Mouse (Mus musculus) limb, embryonic 11.5 days (tissue): Measurements from ENCODE around the gene Dab2ip. TPM values are rescaled to one million over a fixed set of nuclear protein-coding genes. Genes with fewer than 3 reads are reported as not detected.
A peak's percentile ranks its signal among the peaks of the same experiment; 100 is the strongest.

Source experiments
- ATAC-seq: fragments of 200-750 bp; cut with Nextera tagmentation; 2 replicates; pipeline ENCODE4 v1.8.0; 2017; ENCODE audit warnings: low read depth; ENCODE audit not compliant: insufficient number of reproducible peaks, low FRiP score, low TSS enrichment
- DNase-seq: peaks from one replicate; pipeline ENCODE4 v3.0.0-alpha.2; 2015; ENCODE audit warnings: low spot score
- H3K27ac ChIP-seq: fragments of 300-500 bp; sonication (generic); replicated peaks from 2 replicates; pipeline ENCODE4 v1.5.1; 2014; ENCODE audit warnings: low read depth, mild to moderate bottlenecking, low read length
- H3K27me3 ChIP-seq: fragments of 300-500 bp; sonication (generic); 2 replicates; pipeline ENCODE4 v1.6.1; 2014; ENCODE audit warnings: mild to moderate bottlenecking, low read length, mixed read lengths; ENCODE audit not compliant: control insufficient read depth, insufficient read depth
- H3K36me3 ChIP-seq: fragments of 300-500 bp; sonication (generic); 2 replicates; pipeline ENCODE4 v1.6.1; 2014; ENCODE audit warnings: mild to moderate bottlenecking, low read length, moderate library complexity, mixed read lengths; ENCODE audit not compliant: control insufficient read depth, insufficient read depth
- H3K4me1 ChIP-seq: fragments of 300-500 bp; sonication (generic); 2 replicates; pipeline ENCODE4 v1.6.1; 2014; ENCODE audit warnings: low read length, mixed read lengths; ENCODE audit not compliant: control insufficient read depth, insufficient read depth
- H3K4me2 ChIP-seq: fragments of 300-500 bp; sonication (generic); 2 replicates; pipeline ENCODE4 v1.6.1; 2014; ENCODE audit warnings: low read depth, mild to moderate bottlenecking, moderate library complexity; ENCODE audit not compliant: severe bottlenecking
- H3K4me3 ChIP-seq: fragments of 300-500 bp; sonication (generic); 2 replicates; pipeline ENCODE4 v1.5.1; 2014; ENCODE audit warnings: low read depth, low read length
- H3K9ac ChIP-seq: fragments of 300-500 bp; sonication (generic); 2 replicates; pipeline ENCODE4 v1.6.1; 2014; ENCODE audit warnings: mild to moderate bottlenecking, low read length
- H3K9me3 ChIP-seq: fragments of 300-500 bp; sonication (generic); 2 replicates; pipeline ENCODE4 v1.6.1; 2016; ENCODE audit warnings: low read length; ENCODE audit not compliant: control insufficient read depth
- WGBS: fragments of 180-500 bp; shearing (Covaris S2); extraction: QIAGEN DNeasy Blood & Tissue Kit; methylation state at CpG from one replicate; pipeline ENCODE4 v1.1.7; 2014; 5-methylcytosine and 5-hydroxymethylcytosine counted together
- polyA plus RNA-seq: library from polyadenylated mRNA; unstranded; fragments of >200 nt; fragmentation: Nextera tagmentation; extraction: Ambion mirVana; gene quantifications from 2 replicates; pipeline ENCODE4 v1.2.1, GENCODE M21; 2014

Dab2ip gene
- polyA plus RNA-seq, 1 experiment from 2014 or later, result 53.9 TPM

DNA sequence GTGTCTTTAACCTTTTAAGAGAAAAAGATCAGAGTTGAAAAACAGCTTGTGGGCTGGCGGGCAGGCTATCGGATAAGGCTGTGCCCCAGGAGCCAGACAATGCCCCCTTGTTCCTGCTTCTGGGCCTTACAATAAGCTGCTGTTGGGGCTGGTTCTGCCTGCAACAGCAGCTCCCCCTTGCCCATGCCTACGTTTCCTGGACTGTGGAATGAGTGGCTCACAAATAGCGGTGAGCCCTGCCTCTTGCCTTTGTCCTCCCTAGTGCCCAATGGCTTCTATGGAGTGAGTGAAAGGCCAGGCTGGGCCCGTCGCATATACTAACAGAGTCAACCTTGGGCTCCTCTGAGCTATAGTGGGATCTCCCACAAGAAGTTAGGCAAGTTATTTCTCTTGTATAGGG lies 144.5 kb downstream of the Dab2ip start:
- no peaks in the 10 kb centered on the region; the same call in 1 of the 2 replicates for H3K36me3 ChIP-seq
- DNase-seq (peak; percentile 45), ATAC-seq (no peak)
- WGBS, result 72% methylated on average over 6 of the region's 6 CpGs
- H3K4me1 ChIP-seq, result peaks cover 18% of the 10 kb centered on the region
- peak overlapping the region; percentile 73 for H3K27ac ChIP-seq
- no peak overlapping the region for H3K9ac ChIP-seq
- no peaks in the 10 kb centered on the region for H3K27me3 ChIP-seq
- no peak overlapping the region for H3K4me3 ChIP-seq
- H3K4me2 ChIP-seq, result no peak overlapping the region
- H3K9me3 ChIP-seq, result no peaks in the 10 kb centered on the region

DNA sequence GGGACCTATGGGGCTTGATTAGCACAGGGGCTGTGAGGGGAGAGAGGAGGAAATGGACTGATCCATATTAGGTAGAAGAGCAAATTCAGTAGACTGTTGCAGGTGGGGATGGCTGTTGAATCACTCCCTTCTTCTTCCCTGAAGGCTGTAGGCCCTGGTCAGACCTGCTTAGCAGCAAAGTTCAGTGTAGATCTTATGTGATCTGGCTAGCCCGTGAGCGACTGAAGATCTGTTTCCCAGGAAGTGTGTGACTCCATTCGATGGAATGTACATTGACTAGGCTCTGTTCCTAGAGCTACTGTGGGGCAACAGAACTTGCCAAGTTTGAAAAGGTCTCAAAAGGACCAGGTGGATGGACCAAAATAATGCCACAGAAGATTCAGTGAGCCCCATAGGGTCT lies 145.2 kb downstream of the Dab2ip start:
- no peak overlapping the region for H3K9ac ChIP-seq
- peaks cover 18% of the 10 kb centered on the region for H3K4me1 ChIP-seq
- no peak for ATAC-seq
- H3K27me3 ChIP-seq, result no peaks in the 10 kb centered on the region
- no peaks in the 10 kb centered on the region; the same call in 1 of the 2 replicates for H3K36me3 ChIP-seq
- no peak for DNase-seq
- no peak overlapping the region for H3K4me3 ChIP-seq
- H3K4me2 ChIP-seq, result no peak overlapping the region
- H3K27ac ChIP-seq, result peak overlapping the region; percentile 73
- 92% methylated on average over 3 of the region's 3 CpGs for WGBS
- H3K9me3 ChIP-seq, result no peaks in the 10 kb centered on the region

DNA sequence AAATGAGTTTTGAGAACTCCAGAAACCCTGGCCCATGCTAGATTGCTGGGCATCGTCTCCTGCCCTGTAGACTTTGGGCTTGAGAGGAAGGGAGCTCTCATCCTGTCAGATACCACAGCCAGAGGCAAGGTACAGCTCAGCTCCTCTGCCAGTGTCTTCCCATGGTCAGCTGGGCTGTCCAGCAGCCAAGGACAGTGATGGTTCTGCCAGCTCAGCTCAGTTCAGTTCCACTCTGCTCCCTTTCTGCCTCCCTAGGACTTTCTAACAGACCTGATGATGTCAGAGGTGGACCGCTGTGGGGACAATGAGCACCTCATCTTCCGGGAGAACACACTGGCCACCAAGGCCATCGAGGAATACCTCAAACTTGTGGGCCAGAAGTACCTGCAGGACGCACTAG lies 154.5 kb downstream of the Dab2ip start:
- DNase-seq (no peak), ATAC-seq (no peak)
- H3K36me3 ChIP-seq, result peaks cover 18% of the 10 kb centered on the region; the same call in 1 of the 2 replicates
- no peak overlapping the region for H3K27ac ChIP-seq
- WGBS, result 94% methylated on average over 5 of the region's 5 CpGs
- H3K4me1 ChIP-seq, result no peaks in the 10 kb centered on the region
- no peaks in the 10 kb centered on the region for H3K9me3 ChIP-seq
- H3K4me2 ChIP-seq, result no peak overlapping the region
- no peak overlapping the region for H3K9ac ChIP-seq
- H3K4me3 ChIP-seq, result no peak overlapping the region
- no peaks in the 10 kb centered on the region for H3K27me3 ChIP-seq

DNA sequence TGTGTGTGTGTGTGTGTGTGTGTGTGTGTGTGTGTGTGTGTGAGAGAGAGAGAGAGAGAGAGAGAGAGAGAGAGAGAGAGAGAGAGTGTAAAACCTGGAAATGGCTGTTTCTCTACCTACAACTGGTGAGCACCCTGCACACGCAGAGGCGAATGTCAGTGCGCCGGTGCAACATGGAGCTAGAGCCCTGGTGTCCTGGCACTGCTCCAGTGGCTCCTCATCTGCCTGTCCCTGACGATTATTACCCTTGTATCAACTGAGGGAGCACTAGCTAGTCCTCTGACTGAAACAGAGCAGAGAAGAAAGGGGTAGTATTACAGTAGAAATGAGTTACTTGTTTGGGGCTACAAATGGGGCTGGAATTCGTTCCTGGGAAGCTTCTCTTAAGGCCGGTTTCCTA lies 155.4 kb downstream of the Dab2ip start:
- no peak for DNase-seq
- Histone ChIP-seq H3K4me1 (no peaks in the 10 kb centered on the region), H3K4me3 (no peak overlapping the region), H3K27ac (no peak overlapping the region), H3K9ac (no peak overlapping the region), H3K36me3 (peaks cover 19% of the 10 kb centered on the region; the same call in 1 of the 2 replicates), H3K4me2 (no peak overlapping the region), H3K27me3 (no peaks in the 10 kb centered on the region), H3K9me3 (no peaks in the 10 kb centered on the region)
- no peak for ATAC-seq
- WGBS, result 94% methylated on average over 7 of the region's 7 CpGs

GRCm38 (mm10) chr2:35714742-35715167 lies 156.7 kb downstream of the Dab2ip start:
- WGBS, result 87% methylated on average over 8 of the region's 8 CpGs
- no peak overlapping the region for H3K27ac ChIP-seq
- peaks cover 25% of the 10 kb centered on the region; the same call in 1 of the 2 replicates for H3K36me3 ChIP-seq
- ATAC-seq (no peak), DNase-seq (no peak)
- no peak overlapping the region for H3K4me3 ChIP-seq
- H3K27me3 ChIP-seq, result no peaks in the 10 kb centered on the region
- H3K4me2 ChIP-seq, result no peak overlapping the region
- H3K4me1 ChIP-seq, result no peaks in the 10 kb centered on the region
- no peak overlapping the region for H3K9ac ChIP-seq
- no peaks in the 10 kb centered on the region for H3K9me3 ChIP-seq

GRCm38 (mm10) chr2:35715485-35715884 lies 157.4 kb downstream of the Dab2ip start:
- Histone ChIP-seq H3K9ac (no peak overlapping the region), H3K4me3 (no peak overlapping the region), H3K4me2 (no peak overlapping the region), H3K27me3 (no peaks in the 10 kb centered on the region), H3K27ac (no peak overlapping the region), H3K36me3 (peaks cover 25% of the 10 kb centered on the region; the same call in 1 of the 2 replicates), H3K9me3 (no peaks in the 10 kb centered on the region), H3K4me1 (no peaks in the 10 kb centered on the region)
- 90% methylated on average over 3 of the region's 3 CpGs for WGBS
- DNase-seq (no peak), ATAC-seq (no peak)

- H3K27ac ChIP-seq, result no peak overlapping the region
- H3K9ac ChIP-seq, result no peak overlapping the region
- ATAC-seq (no peak), DNase-seq (no peak)
- H3K4me2 ChIP-seq, result no peak overlapping the region
- peaks cover 23% of the 10 kb centered on the region; the same call in 1 of the 2 replicates for H3K36me3 ChIP-seq
- H3K4me3 ChIP-seq, result no peak overlapping the region
- no peaks in the 10 kb centered on the region for H3K9me3 ChIP-seq
- no peaks in the 10 kb centered on the region for H3K4me1 ChIP-seq
- H3K27me3 ChIP-seq, result no peaks in the 10 kb centered on the region
- 84% methylated on average over 1 of the region's 1 CpGs for WGBS
Measured at GRCm38 (mm10) chr2:35716175-35716574, 158.1 kb downstream of the Dab2ip start.

DNA sequence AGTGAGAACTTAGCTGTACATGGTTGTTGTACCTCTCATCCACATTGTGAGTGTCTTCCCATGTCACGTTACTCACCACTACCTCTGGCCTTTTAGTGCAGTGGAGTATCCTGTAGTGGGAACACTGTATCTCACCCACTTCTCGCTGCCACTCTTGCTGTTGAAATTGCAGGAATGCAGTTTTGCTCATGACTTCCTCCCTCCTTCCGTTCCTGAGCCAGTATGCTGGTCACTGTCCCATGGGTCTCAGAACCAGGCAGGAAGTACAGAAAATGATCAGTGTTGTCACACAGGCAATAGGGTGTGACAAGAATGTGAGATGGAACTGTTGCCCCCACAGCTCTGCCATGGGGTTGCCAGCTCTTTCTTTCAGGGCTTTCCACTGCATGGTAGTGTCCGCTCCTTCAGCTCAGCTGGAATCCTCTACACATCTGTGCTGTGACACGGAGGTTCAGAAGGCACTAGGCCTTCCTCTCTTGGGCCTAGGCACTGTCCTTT lies 160.0 kb downstream of the Dab2ip start:
- peaks cover 30% of the 10 kb centered on the region; the same call in 1 of the 2 replicates for H3K36me3 ChIP-seq
- H3K4me2 ChIP-seq, result no peak overlapping the region
- H3K27ac ChIP-seq, result no peak overlapping the region
- H3K9ac ChIP-seq, result no peak overlapping the region
- no peak for ATAC-seq
- 89% methylated on average over 5 of the region's 5 CpGs for WGBS
- no peaks in the 10 kb centered on the region for H3K4me1 ChIP-seq
- no peak for DNase-seq
- H3K27me3 ChIP-seq, result no peaks in the 10 kb centered on the region
- no peak overlapping the region for H3K4me3 ChIP-seq
- no peaks in the 10 kb centered on the region for H3K9me3 ChIP-seq

- Histone ChIP-seq H3K4me2 (no peak overlapping the region), H3K9ac (no peak overlapping the region), H3K9me3 (no peaks in the 10 kb centered on the region), H3K27me3 (no peaks in the 10 kb centered on the region), H3K4me3 (no peak overlapping the region), H3K36me3 (peaks cover 30% of the 10 kb centered on the region; the same call in 1 of the 2 replicates), H3K4me1 (no peaks in the 10 kb centered on the region), H3K27ac (no peak overlapping the region)
- 91% methylated on average over 9 of the region's 9 CpGs for WGBS
- DNase-seq, result no peak
- no peak for ATAC-seq
Measured at GRCm38 (mm10) chr2:35718662-35719061, 160.6 kb downstream of the Dab2ip start.
